Mouse (Mus musculus): Measurements from ENCODE around the gene Sh3kbp1. TPM values are rescaled to one million over a fixed set of nuclear protein-coding genes. Genes with fewer than 3 reads are reported as not detected.

The Sh3kbp1 gene
- polyA plus RNA-seq, 1 experiment from 2014 or later: 26.3 TPM

DNA sequence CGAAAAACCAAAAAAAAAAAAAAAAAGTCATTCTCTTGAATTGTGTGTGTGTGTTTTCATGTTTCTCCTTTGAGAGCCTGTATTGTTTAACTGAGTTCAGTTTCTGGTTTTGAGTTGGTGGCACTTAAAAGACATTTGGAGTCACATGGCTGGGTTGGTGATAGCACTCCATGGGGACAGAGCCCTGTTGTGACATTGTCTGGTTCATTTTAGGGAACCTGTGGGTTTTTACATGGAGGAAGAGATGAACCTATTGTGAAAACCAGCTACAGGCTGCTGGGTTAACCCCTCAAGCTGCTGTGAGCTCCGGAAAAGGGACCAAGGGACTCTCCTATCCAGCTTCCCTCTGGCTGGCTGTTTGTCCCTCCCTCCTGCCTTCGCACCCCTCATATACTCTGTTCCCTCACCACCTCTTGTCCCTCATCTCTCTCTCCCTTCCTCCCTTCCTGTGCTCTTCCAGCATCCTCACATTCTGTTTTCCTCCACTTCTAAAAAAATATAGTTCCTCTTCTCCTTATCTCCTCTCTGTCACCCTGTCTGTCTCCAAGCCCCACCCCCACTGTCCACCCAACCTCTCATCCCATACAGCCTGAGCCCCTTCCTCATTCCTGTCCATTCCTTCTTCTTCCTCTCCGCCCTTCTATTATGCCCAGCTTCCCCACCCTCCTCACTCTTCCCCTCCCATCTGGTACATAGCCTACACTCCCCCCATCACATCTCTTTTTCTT, 11.6 kb downstream of the Sh3kbp1 start:
- H3K36me3 ChIP-seq: no peaks in the 10 kb centered on the region
- 74% methylated on average over 4 of the region's 4 CpGs for WGBS
- H3K27me3 ChIP-seq: peaks cover 3% of the 10 kb centered on the region; the same call in 1 of the 2 replicates

DNA sequence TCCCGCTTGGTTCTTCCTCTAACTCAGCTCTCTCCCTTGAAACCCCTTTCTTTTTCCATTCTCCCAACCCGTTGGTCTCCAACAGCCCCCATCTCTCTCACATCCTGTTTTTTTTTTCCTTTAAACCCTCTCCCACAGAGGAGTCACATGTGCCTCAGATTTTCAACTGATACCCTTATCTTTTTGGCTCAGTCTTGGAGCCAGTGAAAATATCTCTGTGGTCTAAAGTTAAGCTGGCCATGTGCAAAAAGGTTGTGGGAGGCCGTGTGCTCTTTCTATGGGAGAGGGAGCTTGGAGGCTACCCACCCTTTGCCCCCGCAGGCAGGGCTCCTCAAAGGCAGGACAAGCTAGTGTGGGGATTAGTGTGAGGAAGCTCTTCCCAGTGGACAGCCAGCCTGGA, 12.9 kb downstream of the Sh3kbp1 start:
- Histone ChIP-seq H3K27ac (no peak overlapping the region), H3K9me3 (no peaks in the 10 kb centered on the region), H3K36me3 (no peaks in the 10 kb centered on the region), H3K9ac (replicated peaks) (no peak overlapping the region), H3K27me3 (peaks cover 3% of the 10 kb centered on the region; the same call in 1 of the 2 replicates), H3K4me2 (no peak overlapping the region), H3K4me1 (replicated peaks) (no peaks in the 10 kb centered on the region), H3K4me3 (replicated peaks) (no peak overlapping the region)
- WGBS: 78% methylated on average over 4 of the region's 4 CpGs
- ATAC-seq (ENCODE audit: insufficient number of reproducible peaks, insufficient read depth, low FRiP score, low TSS enrichment, low read depth): no peak

More for the DNA sequence above, 11.6 kb downstream of the Sh3kbp1 start:
- no peak for ATAC-seq (ENCODE audit: insufficient number of reproducible peaks, insufficient read depth, low FRiP score, low TSS enrichment, low read depth)
- Histone ChIP-seq H3K4me1 (replicated peaks) (no peaks in the 10 kb centered on the region), H3K4me3 (replicated peaks) (no peak overlapping the region), H3K4me2 (no peak overlapping the region), H3K9ac (replicated peaks) (no peak overlapping the region), H3K9me3 (no peaks in the 10 kb centered on the region), H3K27ac (no peak overlapping the region)

DNA sequence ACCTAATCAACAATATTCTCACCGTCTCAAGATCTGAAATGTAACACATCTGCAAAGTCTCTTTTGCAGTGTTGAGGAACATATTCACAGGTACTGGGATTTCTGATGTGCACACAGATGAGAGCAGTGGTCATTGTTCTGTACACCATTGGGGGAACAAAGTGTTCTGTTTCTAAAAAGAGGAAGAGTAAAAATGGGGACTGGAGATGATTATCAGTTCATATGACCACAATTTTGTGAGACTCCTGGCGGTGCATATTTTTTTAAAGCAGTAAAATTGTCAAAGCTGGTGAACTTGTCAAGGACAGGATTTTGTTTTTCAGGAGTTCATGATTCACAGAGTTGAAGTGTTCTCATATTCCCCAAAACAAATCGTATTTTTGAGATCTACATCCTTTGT, 18.2 kb downstream of the Sh3kbp1 start:
- H3K27me3 ChIP-seq: peaks cover 9% of the 10 kb centered on the region
- WGBS: 84% methylated on average over 3 of the region's 3 CpGs

DNA sequence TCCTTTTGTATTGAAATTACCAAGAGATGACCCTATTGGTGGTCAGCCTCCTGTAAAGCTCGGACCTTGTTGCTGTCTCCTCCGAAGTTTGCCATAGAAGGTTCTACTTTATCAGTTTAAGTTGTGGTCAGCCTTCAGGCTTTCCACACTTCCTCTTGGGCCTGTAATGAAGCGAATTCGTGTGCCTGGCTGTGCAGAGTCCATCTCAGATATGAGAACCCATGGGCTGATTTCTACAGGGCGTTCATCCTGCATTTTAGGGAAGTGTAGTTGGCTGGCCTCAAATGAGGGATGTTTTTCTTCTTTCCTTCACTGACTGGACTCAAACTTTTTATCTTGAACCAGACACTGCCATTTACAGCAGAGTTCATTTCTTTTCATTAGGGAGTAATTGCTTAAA, 20.5 kb downstream of the Sh3kbp1 start:
- Histone ChIP-seq H3K9ac (replicated peaks) (no peak overlapping the region), H3K36me3 (no peaks in the 10 kb centered on the region), H3K9me3 (no peaks in the 10 kb centered on the region), H3K27me3 (peaks cover 16% of the 10 kb centered on the region), H3K4me1 (replicated peaks) (no peaks in the 10 kb centered on the region), H3K4me2 (no peak overlapping the region), H3K27ac (no peak overlapping the region), H3K4me3 (replicated peaks) (no peak overlapping the region)
- ATAC-seq (ENCODE audit: insufficient number of reproducible peaks, insufficient read depth, low FRiP score, low TSS enrichment, low read depth): no peak
- 86% methylated on average over 5 of the region's 5 CpGs for WGBS

More for the DNA sequence above, 18.2 kb downstream of the Sh3kbp1 start:
- Histone ChIP-seq H3K27ac (no peak overlapping the region), H3K4me2 (no peak overlapping the region), H3K9ac (replicated peaks) (no peak overlapping the region), H3K4me3 (replicated peaks) (no peak overlapping the region), H3K36me3 (no peaks in the 10 kb centered on the region), H3K9me3 (no peaks in the 10 kb centered on the region), H3K4me1 (replicated peaks) (no peaks in the 10 kb centered on the region)
- no peak for ATAC-seq (ENCODE audit: insufficient number of reproducible peaks, insufficient read depth, low FRiP score, low TSS enrichment, low read depth)

DNA sequence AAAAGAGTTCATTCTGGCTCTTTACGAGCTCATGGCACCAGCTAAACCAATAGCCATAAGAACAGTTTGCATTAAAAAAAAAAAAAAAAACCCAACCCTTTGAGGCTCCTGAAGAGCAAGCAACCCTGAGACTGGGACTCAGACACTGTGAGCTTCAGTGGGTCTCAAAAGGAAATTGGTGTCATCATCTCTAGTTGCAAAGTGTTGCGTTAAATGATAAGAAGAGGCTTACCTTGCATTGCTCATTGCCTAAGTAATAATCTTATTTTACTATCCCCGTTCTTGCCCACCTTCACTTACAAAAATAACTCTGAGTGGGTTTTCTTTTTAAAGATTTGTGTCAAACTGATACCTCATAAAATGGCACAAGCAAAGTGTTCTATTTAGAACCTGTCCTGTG, 21.5 kb downstream of the Sh3kbp1 start:
- Histone ChIP-seq H3K4me2 (no peak overlapping the region), H3K9ac (replicated peaks) (no peak overlapping the region), H3K4me3 (replicated peaks) (no peak overlapping the region), H3K27me3 (peaks cover 16% of the 10 kb centered on the region), H3K36me3 (no peaks in the 10 kb centered on the region), H3K27ac (no peak overlapping the region), H3K9me3 (no peaks in the 10 kb centered on the region), H3K4me1 (replicated peaks) (no peaks in the 10 kb centered on the region)
- ATAC-seq (ENCODE audit: insufficient number of reproducible peaks, insufficient read depth, low FRiP score, low TSS enrichment, low read depth): no peak
- 83% methylated on average over 3 of the region's 3 CpGs for WGBS

DNA sequence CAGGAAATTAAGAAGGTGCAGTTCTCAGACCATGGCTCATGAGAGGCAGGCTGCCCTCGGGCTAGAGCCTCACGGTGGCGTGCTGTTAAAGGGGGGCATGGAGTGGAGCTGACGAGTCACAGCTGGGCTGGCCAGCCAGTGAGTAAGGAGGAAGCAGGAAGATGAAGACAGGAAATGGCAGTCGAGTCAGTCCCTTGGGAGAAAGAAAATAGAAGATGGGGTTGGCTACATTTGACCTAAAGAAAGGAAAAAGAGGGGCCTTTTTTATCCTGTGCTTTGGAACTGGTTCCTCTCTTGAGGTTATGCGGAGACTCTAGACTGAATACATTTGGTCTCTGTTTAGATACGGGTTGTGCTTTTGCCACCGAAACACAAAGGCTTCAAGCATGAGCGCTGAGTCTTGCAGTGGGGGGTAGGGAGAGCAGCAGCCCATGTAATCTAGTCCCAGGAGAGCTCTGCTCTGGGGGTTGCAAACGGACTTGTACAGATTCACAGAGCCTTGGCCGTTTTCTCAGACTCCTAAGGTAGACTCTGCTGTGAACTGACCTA, 23.1 kb downstream of the Sh3kbp1 start:
- no peak overlapping the region for H3K27ac ChIP-seq
- peaks cover 16% of the 10 kb centered on the region for H3K27me3 ChIP-seq
- no peaks in the 10 kb centered on the region for H3K36me3 ChIP-seq
- no peak overlapping the region for H3K9ac ChIP-seq (replicated peaks)
- H3K9me3 ChIP-seq: no peaks in the 10 kb centered on the region
- WGBS: 55% methylated on average over 11 of the region's 11 CpGs
- no peak overlapping the region for H3K4me2 ChIP-seq
- H3K4me3 ChIP-seq (replicated peaks): no peak overlapping the region
- H3K4me1 ChIP-seq (replicated peaks): no peaks in the 10 kb centered on the region
- no peak for ATAC-seq (ENCODE audit: insufficient number of reproducible peaks, insufficient read depth, low FRiP score, low TSS enrichment, low read depth)

DNA sequence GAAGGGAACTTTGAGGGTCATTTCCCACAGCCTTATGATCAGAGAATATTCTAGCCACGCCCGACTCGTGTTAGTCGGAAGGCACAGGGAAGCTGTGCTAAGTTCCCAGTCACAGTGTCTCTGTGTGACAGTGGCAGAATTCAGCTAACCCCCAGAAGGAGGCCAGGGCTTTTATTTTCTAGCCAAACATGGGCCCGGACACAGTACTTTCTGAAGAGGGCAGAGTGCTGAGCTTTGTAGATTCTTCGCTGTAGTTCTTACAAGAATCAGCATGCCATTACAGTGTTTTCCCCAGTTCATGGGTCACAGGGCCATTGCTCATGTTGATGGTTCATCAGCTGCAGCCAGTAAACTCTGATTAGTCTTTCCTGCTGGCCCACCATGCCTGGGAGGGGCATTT, 23.7 kb downstream of the Sh3kbp1 start:
- 0 out of 2 replicates have a peak, but pooled peaks cover 2% of the 10 kb centered on the region for H3K4me1 ChIP-seq (replicated peaks)
- no peaks in the 10 kb centered on the region for H3K9me3 ChIP-seq
- no peak overlapping the region for H3K27ac ChIP-seq
- H3K36me3 ChIP-seq: no peaks in the 10 kb centered on the region
- ATAC-seq (ENCODE audit: insufficient number of reproducible peaks, insufficient read depth, low FRiP score, low TSS enrichment, low read depth): no peak
- 90% methylated on average over 6 of the region's 6 CpGs for WGBS
- H3K9ac ChIP-seq (replicated peaks): no peak overlapping the region
- peaks cover 16% of the 10 kb centered on the region for H3K27me3 ChIP-seq
- H3K4me3 ChIP-seq (replicated peaks): no peak overlapping the region
- no peak overlapping the region for H3K4me2 ChIP-seq

DNA sequence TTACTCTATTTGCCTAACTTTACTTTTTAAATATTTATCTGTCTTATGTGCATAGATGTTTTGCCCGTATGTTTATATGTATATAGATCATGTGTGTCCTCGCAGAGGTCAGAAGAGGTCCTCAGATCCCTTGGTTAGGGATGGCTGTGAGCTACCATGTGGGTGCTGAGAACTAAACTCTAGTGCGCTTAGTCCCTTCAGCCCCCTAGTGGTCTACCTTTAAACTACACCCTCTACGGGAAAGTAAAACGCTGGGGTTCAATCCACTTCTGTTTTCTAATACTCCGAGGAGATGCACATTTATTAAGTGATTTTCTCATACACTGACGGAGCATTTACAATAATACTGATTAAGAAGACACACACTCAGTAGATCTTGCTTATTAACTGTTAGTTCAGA, 44.3 kb downstream of the Sh3kbp1 start:
- Histone ChIP-seq H3K27ac (no peak overlapping the region), H3K9ac (replicated peaks) (no peak overlapping the region), H3K4me1 (replicated peaks) (no peaks in the 10 kb centered on the region), H3K4me2 (no peak overlapping the region), H3K4me3 (replicated peaks) (no peak overlapping the region), H3K9me3 (no peaks in the 10 kb centered on the region), H3K27me3 (peaks cover 20% of the 10 kb centered on the region), H3K36me3 (no peaks in the 10 kb centered on the region)
- ATAC-seq (ENCODE audit: insufficient number of reproducible peaks, insufficient read depth, low FRiP score, low TSS enrichment, low read depth): no peak
- WGBS: 85% methylated on average over 7 of the region's 7 CpGs

DNA sequence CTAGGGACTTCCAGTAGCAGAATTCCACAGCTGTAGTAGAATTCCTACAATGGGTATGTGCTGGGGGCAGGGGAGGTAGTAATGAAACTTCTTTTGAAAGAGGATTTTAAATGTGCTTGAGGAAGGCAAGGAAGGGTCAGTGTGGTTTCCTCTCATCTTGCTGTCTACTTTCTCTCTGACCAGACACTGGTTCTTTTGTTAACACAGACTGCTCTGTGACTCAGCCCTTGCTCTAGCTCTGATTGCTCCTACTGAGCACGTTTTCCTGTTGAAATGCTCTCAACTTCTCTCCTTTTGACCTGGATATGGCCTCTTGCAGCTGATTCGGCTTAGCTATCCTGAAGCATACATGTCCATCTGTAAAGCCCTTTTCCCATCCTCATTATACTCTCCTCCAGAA, 45.4 kb downstream of the Sh3kbp1 start:
- Histone ChIP-seq H3K27ac (no peak overlapping the region), H3K27me3 (peaks cover 25% of the 10 kb centered on the region)
- WGBS: 69% methylated on average over 2 of the region's 2 CpGs

DNA sequence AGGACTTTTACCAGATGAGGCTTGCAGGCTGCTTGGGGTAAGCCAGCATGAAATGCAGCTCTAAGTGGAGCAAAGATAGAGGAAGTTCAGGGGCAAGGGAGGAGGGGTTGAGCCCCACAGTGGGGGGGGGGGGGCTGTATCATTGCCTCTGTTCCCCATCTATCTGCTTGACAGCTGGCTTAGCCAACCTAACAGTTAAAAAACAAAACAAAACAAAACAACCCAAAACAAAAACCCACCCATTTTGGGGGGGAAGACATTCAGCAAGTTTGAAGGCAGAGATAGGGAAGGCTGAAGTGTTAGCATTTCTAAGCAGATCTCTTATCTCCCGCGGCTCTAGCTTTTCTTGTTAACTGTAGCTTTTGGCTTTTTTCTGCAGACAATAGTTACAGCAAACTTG, 49.2 kb downstream of the Sh3kbp1 start:
- WGBS: 37% methylated on average over 2 of the region's 2 CpGs

More for the DNA sequence above, 45.4 kb downstream of the Sh3kbp1 start:
- ATAC-seq (ENCODE audit: insufficient number of reproducible peaks, insufficient read depth, low FRiP score, low TSS enrichment, low read depth): no peak
- Histone ChIP-seq H3K9ac (replicated peaks) (no peak overlapping the region), H3K36me3 (no peaks in the 10 kb centered on the region), H3K4me1 (replicated peaks) (no peaks in the 10 kb centered on the region), H3K4me2 (no peak overlapping the region), H3K4me3 (replicated peaks) (no peak overlapping the region), H3K9me3 (no peaks in the 10 kb centered on the region)

DNA sequence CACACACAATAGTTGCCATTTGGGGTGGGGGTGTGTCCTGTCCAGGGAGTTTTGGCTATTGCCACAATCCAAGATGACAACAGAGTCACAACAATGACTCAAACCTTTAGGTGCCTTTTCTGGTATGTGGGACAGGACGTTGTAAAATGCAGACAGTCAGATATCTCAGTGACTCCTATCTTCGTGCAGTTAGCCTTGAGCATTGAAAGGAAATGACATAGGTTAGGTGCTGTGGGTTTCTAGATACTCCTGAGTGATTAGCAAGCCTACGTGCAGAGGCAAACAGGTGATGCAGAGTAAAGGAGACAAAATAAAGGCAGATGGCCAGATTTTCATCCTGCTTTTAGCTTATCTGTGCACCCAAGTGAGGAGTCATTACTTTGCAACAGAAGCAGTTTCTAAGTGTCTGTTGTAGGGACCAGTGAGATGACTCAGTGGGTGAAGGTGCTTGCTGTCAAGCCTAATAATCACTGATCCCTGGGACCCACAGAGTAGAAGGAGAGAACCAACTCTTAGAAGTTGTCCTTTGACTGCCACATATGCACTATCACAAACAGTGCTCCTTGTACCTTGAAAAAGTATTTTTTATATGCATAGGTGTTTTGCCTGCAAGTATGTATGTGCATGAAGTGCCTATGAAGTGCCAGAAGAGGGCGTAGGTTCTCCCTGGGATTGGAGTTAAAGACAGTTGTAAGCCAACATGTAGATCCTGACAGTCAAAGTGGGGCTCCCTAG, 50.7 kb downstream of the Sh3kbp1 start:
- no peak overlapping the region for H3K4me2 ChIP-seq

More for the DNA sequence above, 49.2 kb downstream of the Sh3kbp1 start:
- peaks cover 50% of the 10 kb centered on the region for H3K27me3 ChIP-seq
- H3K9ac ChIP-seq (replicated peaks): no peak overlapping the region
- H3K4me2 ChIP-seq: no peak overlapping the region
- ATAC-seq (ENCODE audit: insufficient number of reproducible peaks, insufficient read depth, low FRiP score, low TSS enrichment, low read depth): no peak
- H3K36me3 ChIP-seq: no peaks in the 10 kb centered on the region
- no peaks in the 10 kb centered on the region for H3K4me1 ChIP-seq (replicated peaks)
- no peak overlapping the region for H3K27ac ChIP-seq
- H3K9me3 ChIP-seq: no peaks in the 10 kb centered on the region
- no peak overlapping the region for H3K4me3 ChIP-seq (replicated peaks)

More for the DNA sequence above, 50.7 kb downstream of the Sh3kbp1 start:
- no peak overlapping the region for H3K27ac ChIP-seq
- peaks cover 50% of the 10 kb centered on the region for H3K27me3 ChIP-seq
- H3K4me3 ChIP-seq (replicated peaks): no peak overlapping the region
- no peaks in the 10 kb centered on the region for H3K36me3 ChIP-seq
- no peak overlapping the region for H3K9ac ChIP-seq (replicated peaks)
- no peak for ATAC-seq (ENCODE audit: insufficient number of reproducible peaks, insufficient read depth, low FRiP score, low TSS enrichment, low read depth)
- no peaks in the 10 kb centered on the region for H3K4me1 ChIP-seq (replicated peaks)
- H3K9me3 ChIP-seq: no peaks in the 10 kb centered on the region
- WGBS: 68% methylated on average over 4 of the region's 4 CpGs

All from limb, embryonic 12.5 days (tissue).